Mouse (Mus musculus) skeletal muscle tissue, adult 2 months (tissue): ENCODE results near the gene Cited4.

Experiments
- DNase-seq: peaks from one replicate; pipeline ENCODE4 v3.0.0-alpha.2; 2012; ENCODE audit warnings: low read depth, low spot score

Gene Cited4

DNA sequence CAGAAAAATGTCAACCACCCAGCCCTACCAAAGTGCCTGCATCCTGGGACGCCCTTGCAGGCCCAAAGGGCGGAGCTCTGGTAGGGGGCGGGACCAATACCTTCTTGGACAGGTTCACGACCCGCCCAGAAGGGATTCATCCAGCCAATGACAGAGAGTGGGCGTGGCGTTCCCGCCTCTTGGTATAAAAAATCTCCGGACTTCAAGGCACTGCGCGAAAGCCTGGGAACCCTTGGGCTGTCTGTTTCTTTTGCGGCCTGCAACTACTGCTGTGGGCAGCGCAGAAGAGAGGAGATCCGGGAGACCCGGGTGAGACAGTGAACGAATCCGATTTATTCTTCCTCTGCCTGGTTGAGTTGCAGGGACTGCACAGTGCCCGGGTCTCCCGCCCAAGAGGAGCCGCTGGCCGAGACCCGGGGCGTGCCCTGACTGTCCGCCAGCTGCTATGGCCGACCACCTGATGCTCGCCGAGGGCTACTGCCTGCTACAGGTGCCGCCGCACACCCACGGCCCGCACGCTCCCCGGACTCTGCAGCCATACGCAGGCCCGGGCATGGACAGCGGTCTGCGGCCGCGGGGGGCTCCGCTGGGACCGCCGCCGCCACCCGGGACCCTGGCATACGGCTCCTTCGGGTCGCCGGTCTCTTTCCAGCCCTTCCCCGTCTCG lies at the start of gene Cited4:
Gene Cited4, plus strand, starts transcription at position 215 of the 667 bp plus-strand sequence.
- DNase-seq, result peak; percentile 94

DNA sequence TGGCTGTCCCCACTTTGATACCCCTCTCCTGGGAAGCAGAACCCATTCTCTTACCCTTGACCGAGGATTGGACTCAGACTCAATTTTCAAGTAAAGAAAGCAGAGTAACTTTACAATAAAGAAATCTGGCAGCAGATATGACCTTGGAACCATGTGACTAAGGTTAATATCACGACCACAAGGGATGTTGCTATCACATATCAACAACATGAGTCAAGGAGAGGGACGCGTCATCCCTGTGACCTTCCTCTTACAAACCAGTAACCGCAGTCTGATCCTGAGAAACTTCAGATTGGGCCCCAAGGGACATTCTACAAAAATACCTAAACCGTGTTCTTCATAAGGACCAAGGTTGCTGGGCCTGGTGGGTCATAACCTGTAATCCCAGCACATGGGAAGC lies 38.6 kb upstream of the Cited4 start:
- DNase-seq, result no peak

DNA sequence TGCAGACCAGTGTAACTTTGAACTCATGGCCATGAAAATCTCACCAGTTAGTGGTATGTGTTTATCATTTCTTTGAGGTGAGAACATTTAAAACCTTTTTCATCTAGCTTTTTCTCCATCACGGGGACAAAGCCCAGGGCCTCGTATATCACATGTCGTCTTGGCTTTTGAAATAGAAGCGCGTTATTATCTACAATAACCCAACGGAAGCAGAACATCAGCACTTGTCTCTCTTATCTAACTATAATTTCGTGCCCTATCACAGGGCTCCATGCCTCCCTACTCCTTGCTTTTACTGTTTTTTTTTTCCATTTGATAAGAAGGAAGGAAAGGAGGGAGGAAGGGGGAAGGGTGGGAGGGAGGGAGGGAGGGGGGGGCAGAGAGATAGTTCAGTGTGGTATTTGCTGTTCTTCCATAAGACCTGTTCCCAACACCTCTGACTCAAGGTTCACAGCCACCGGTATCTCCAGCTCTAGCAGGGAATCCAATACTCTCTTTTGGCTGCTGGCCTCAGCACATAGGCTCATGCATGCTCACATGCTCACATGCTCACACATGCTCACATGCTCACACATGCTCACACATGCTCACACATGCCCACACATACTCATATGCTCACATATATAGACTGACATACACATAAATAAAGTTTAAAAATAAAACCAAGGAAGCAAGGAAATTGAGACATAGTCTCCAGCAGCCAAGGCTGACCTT lies 36.0 kb upstream of the Cited4 start:
- no peak for DNase-seq

DNA sequence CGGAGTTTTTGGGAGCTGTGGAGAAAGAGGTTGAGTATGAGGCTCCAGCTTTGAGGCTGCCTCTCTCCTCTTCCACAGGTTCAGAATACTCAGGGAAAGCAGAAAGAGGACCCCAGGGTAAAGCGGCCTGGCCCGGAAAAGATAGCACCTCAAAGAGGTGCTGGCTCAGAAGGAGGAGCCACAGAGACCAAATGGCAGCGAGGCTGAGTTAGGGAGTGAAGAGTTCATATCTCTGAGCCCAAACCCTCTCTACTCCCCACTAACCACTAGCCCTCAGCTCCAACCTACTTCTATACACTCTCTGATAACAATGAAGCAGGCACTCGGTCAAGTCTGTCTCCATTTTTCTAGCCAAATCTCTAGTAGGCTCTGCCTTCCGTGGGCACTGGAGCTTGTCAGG lies 34.5 kb upstream of the Cited4 start:
- no peak for DNase-seq

DNA sequence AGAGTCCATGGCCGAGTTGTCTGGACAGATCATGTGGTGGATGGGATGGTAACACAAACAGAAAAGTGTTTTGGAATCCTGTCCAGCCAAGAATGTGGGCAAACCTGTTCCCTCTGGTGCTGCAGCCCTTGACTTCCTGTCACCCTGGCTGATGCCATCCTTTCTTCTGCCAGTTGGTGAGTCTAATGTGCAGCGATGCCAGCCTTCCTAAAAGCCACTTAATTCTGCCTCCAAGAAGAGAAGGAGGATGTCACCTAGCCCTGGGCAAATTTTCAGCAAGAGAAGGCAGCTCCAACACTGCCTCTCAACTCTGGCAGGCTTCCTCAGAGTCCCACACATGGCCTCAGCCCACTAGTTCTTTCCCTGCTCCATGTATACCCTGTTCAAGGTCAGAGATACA lies 31.0 kb upstream of the Cited4 start:
- no peak for DNase-seq

DNA sequence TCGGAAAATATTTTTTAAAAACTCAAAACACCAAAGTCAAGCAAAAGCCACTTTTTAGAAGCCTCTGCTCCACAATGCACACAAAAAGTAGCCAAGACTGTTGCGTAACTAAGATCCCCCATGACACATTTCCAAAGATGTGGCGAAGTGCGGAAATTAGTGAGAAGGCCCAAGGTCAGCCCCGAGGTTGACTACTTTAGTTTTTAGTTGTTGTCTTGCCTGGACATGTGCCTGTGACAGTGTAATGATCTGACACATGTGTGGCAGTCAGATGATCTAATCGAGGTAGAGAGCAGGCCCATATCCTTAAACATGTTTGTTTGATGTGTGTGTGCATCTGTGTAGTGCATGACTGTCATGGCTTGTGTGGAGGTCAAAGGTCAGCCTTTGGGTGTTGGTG lies 24.4 kb upstream of the Cited4 start:
- no peak for DNase-seq

DNA sequence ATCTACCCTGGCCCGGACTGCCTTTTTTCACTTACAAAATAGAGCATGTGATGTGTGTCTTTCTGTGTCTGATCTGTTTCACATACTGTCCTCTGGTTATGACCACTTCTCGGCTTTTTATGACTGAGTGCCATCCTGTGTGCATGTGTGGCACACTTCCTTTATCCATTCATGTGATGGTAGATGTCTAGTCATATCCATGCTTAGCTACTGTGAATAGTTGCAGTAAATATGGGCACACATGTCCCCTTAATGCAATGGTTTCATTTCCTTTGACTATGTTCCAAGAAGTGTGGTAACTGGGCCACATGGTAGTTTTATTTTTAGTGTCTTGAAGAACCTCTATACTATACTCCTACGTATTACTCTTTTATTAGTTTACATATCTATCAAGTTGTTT lies 22.5 kb upstream of the Cited4 start:
- no peak for DNase-seq

DNA sequence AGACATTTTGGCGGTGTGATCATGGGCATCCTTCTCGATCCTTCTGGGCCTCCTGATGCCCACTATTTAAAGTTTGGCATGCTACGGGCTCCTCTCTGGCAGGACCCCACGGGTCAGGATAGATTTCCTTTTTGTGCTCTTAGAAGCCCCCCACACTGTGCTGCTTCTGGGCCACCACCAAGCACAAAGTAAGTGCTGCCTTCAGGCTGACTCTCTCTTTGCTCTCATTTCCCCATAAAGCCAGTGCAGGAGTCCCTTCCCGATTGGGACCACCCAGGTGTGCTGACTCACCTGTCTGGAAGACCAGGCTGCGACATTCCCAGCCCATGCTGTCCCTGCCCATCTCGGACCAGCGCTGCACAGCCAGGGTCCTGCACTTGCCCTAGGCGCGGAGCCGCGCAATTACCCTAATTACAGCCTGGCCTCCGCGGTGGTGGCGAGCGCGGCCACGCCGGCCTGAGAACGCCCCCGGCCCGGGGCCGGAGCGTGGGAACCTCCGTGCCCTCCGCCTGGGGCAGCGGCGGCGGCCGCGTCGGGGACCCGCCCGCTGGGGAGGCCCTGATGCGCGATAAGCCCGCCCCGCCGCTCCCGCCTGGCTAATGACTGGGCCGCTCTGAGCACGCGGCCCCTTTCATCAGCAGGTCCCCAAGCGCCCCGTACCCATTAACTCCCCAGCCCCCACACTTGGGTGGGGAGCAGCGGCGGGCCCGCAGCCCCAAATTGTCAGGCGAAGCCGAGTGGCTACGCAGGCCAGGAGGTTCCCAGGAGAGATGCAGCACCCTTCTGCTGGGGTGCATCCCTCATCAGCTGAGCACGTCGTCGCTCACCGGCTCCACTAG lies 16.8 kb upstream of the Cited4 start:
- DNase-seq, result no peak

DNA sequence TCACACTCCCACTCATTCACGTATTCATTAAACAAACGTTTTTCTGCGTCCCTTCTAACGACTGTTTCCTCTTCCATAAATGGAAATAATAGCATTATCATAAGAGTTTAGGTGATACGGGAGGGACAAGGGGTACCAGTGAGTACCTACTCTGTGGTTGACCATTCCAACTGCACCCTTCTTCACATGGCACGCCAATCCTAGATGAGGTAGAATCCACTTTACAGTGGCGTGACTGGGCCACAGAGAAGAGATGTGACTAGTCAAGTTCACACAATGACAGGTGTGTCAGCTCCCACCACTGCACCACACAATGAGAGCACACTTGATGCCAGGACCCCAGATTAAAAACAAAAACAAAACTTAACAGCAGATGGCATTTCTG lies 16.2 kb upstream of the Cited4 start:
- DNase-seq, result no peak

DNA sequence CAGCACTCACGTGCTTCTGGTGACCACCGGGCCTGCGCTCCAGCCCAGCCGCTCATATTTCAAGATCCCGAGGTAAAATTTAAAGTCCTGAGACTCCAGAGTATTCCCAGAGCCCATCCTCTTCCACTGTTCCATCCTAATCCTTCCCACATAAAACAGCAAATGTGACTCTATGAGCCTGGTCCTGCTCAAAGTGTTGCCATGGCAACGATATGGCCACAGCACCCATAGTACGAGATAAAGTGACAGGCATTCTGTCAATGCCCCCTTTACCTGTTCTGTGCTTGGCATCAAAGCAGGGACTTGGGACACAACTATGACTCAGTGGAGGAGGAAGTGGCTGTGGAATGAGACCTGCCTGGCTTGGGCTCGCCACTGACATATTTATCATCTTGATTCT lies 10.5 kb upstream of the Cited4 start:
- no peak for DNase-seq

DNA sequence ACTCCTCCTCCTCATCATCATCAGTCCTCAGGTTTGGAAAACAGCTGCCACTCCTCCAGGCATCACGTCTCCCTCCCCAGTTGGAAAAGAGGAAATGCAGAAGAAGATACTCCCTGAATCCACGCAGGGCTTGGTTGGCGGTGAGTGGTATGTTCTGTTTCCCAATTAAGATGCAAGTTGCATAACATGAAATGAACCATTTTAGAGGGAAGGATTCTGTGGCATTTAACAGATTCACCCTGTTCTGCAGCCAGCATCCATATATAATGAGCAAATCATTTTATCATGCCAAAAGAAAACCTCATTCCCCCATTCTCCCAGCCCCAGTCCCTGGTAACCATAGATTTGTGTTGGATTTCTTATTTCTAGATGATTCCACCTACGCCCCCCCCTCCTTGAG lies 5.9 kb upstream of the Cited4 start:
- DNase-seq, result no peak

DNA sequence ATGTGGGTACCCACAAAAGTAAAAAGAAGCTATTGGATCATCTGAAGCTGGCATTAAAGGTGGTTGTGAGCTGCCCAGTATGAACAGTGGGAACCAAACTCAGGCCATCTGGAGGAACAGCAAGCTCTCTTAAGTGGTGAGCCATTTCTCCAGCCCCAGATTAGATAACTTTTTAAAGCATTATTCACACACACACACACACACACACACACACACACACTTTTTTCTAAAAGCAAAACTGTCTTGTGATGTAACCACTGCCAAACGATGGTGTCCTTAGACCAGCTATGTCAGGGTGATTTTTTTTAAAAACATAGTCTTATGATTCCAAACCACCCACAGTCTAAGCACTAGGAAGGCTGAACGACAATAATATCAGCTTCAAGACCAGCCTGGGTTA lies 1.8 kb upstream of the Cited4 start:
- no peak for DNase-seq

DNA sequence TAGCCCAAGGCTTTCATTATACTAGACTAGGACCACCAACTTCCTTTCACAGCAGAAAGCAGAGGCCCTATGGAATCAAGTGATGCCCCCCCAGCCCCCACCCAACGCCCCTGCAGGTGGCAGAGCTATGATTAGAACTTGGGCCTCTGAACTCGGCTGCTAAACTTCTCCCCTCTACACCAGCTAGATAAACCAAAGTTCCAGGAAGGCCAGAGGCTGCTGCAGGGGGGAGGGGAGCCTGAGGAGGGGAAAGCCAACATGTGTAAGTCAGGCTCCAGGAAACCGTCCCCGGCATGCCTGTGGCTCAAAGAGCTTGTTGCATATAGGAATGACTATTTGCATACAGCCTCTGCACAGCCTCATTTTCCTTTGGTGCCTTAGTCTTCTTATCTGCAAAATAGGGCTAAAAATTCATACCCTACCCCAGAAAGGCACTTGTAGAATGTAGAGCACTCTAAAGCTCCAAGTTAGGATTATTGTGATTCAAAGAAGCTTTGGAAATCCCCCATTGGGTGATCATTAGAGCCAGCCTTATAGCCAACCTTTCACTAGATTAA lies 1.1 kb upstream of the Cited4 start:
- DNase-seq, result no peak

DNA sequence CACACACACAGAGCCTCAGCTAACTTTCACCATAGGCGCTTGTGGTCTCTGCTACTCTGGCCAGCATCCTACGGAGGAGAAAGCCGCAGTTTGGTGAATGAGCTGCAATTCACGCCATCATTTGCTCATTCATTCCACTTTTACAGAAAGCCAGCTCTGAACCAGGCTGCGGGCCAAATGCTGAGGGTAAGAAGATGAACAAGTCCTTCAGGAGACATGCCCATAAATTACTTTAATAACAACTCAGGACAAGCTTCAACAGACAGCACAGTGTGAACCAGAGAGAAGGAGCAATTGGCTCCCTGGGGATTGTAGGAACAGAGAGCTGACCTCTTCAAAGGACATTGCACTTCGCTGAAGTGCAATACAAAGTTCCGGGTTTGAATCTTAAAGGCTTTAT lies 590 bp upstream of the Cited4 start:
- peak; percentile 22 for DNase-seq

DNA sequence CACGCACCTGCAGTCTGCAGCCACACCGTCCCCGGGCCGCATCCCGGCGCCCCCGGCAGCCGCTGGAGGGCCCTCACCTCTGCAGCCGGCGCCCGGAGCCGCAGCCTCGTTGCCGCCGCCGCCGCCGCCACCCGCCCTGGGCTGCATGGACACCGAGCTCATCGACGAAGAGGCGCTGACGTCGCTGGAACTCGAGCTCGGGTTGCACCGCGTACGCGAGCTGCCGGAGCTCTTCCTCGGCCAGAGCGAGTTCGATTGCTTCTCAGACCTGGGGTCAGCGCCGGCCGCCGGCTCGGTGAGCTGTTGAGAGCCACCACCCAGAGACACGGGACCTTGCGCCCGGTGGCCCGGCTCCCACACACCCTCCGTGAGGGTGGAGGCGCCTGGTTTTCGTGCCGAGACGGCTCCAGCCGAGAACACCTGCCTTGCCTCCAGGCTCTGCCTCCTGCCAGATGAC lies 701 bp downstream of the Cited4 start:
- DNase-seq, result peak; percentile 86

DNA sequence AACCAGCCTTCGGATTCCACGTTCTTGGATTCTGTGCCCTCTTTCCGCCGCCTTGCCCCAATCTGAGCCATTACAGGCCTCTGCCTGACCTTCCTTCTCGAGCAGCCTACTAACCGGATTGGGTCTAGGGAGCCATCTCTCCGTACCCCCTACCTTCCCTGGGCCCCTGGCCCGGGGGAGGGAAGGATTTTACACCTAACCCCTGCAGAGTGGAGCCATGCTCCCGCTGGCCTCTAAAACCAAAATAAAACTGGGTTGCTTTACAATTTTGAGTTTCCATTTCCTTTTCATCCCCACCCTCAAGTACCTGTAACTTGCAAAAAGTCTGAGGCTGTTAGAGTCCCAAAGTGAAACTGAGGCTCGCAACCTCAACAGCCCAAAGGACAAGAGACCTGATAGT lies 1.2 kb downstream of the Cited4 start:
- no peak for DNase-seq

DNA sequence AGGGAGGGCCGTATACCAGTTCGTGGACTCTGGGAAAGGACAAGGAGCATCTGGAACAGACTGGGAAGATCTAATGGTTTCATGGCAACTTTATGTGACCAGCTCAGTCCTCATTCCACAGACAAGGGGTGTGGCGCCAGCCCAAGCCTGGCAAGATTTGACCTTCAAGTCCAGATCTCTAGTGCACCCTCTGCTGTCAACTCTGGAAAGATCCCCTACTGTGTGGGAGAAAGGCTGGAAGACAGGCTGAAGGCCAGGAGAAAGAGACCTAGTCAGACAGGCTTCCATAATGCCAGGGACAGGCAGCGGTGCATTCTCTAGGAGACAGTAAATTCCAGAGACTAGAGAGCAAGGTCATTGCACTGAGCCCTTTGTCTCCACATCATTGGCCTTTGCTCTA lies 2.2 kb downstream of the Cited4 start:
- DNase-seq, result peak; percentile 44

DNA sequence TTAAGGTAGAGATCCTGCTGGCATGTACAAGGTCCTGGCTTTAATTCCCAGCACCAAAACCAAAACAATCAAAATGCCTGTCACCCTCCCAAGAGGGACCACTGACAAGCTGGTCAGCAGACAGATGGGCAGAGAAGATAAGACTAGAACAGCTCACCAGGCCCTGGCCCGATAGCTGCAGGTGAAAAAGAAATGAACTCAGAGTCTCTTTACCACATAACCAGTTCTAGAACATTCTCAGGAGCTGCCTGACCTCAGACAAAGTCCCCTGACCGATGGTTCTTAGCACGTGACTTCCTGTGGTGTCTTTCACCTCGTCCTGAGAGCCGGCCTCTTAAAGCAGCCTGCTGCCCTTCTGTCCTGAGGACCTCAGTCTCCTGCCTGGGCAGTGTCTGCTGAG lies 3.2 kb downstream of the Cited4 start:
- DNase-seq, result no peak

DNA sequence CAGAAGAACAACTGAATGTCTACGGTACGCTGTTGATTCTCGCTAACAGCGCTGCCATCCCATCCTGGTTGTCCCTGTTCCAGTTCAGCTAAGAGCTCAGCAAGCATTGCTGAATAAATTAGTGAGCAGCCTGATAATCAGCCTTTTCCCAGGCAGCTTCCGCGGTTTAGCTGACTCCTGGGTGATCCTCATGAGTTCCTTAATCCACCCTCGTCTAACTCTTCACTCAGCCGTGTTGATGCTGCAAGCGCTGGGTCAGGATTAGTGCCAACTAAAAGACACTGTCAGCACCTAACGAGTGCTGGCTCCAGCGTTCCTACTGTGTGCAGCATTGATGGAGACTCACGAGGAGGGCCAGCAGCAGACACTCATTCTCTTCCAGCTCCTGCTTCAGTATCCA lies 4.7 kb downstream of the Cited4 start:
- DNase-seq, result no peak

DNA sequence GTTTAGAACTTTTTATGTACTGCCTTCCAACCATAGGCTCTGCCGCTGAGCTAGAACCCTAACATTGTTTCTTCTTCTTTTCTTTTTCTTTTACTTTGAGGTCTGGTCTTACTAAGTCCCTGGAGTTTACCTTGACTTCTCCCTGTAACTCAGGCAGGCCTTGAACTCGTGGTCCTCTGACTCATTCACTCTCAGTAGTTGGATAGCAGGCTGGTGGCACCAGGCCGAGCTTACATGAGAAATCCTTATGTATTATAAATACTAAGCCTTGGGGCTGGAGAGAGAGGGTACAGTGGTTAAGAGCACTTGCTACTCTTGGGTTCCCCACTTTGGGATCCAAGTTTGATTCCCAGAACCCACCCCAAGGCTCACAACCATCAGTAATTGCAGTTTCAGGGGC lies 7.2 kb downstream of the Cited4 start:
- DNase-seq, result no peak

DNA sequence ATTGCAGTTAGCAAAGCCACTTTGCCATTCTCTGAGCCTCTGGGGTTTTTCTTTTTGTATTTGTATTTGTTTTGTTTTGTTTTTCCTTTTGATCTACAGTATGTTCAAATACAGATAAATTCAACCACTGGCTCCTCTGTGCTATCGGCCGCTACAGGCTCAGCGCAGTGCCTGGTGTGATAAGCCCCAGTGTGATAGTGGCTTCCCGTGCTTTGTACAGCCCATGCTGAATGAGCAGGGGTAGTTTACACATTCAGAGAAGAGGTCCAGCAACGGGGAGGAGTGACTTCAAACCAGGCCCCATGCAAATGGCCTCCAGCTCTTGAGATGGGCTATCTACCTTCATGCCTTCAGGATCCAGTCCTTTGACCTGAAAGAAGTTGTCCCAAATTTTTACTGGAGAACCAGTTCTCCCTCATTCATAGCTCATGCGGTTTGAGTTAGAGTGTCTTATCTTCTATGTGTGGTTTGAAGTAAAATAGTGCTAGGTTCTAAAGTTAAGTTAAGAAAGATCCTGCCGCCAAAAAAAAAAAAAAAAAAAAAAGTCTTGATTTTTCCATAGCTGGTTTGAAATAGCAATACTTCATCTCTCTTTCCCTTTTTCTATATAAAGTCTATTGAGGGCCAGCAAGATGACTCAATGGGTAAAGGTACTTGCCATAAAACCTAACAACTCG lies 8.5 kb downstream of the Cited4 start:
- DNase-seq, result no peak

DNA sequence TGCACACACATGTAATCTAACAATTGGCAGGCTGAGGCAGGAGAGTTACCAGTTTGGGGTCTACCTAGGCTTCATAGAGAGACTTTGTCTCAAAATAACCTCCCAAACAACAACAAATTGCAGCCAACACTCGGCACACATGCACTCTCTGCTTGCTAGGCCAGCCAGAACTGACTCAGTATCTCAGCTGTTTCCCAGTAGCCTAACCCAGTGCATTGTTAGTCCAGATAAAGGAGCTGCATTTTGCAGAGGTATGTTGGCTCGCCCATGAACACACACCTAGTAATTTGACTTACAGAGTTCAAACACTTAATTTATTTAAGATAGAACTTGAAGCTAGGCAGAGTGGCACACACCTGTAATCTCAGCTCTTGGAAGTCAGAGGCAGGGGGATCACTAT lies 9.3 kb downstream of the Cited4 start:
- no peak for DNase-seq
